Mouse (Mus musculus): ENCODE data around the gene Plcg2. TPM values are rescaled to one million over a fixed set of nuclear protein-coding genes. Genes with fewer than 3 reads are reported as not detected.

The Plcg2 gene
- polyA plus RNA-seq, 1 experiment from 2014 or later, result 2.0 TPM

DNA sequence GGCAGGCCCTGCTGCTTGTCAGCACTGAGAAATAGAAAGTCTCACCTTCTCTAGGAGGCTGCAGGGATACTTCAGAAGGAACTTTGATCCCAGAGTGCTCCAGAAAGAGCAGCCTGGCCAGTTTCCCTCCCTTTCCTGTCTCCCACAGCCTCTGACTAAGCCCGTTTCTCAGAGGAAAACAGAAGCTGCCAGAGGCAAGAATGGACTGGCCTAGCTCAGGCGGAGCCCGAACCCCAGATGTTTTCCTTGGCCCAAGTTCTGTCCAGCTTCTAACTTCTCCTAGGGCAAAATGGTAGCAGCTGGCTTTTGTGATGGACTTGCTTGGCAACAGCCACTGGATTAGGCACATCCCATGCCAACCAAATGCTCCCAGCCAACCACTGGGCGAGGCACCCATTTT lies 62.9 kb downstream of the Plcg2 start:
- Histone ChIP-seq H3K36me3 (no peaks in the 10 kb centered on the region), H3K27me3 (peaks cover 18% of the 10 kb centered on the region), H3K4me2 (replicated peaks) (no peak overlapping the region), H3K9ac (replicated peaks) (no peak overlapping the region), H3K4me1 (peaks cover 8% of the 10 kb centered on the region), H3K4me3 (no peak overlapping the region), H3K27ac (replicated peaks) (no peak overlapping the region), H3K9me3 (no peaks in the 10 kb centered on the region)
- no peak for ATAC-seq (ENCODE audit: low FRiP score, low read depth)
- 73% methylated on average over 4 of the region's 4 CpGs for whole genome bisulfite sequencing

- 16% methylated on average over 17 of the region's 17 CpGs for WGBS
These were observed 63.8 kb downstream of the Plcg2 start for GRCm38 (mm10) chr8:117561735-117562361.

DNA sequence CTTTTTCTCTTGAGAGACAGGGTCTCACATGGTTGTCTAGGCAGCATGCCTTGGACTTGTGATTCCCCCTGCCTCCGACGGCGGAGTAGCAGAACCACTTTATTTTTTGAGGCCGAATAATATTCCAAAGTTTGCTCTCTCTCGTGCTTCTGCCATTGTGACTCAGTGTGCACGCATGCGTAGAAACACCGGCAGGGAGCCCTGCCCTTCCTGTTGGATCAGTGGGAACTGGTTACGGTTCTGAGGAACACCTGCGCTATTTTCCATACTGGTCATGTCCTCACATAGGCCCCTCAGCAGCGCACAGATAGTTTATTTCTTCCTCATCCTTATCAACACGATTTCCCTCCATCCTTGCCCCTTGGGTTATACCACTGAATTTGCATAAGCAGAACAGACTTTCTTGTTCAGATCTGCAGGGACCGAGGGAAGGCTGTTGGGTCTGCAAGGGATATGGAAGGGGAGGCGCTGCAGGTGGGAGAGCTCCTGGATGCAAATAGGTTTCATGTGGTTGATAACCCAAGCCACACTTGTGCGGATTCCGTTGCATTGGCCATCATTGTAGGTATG lies 64.4 kb downstream of the Plcg2 start:
- Histone ChIP-seq H3K9ac (replicated peaks) (no peak overlapping the region), H3K9me3 (no peaks in the 10 kb centered on the region), H3K4me2 (replicated peaks) (peak overlapping the region; percentile 42), H3K27ac (replicated peaks) (no peak overlapping the region), H3K27me3 (peaks cover 18% of the 10 kb centered on the region), H3K36me3 (no peaks in the 10 kb centered on the region), H3K4me1 (peaks cover 8% of the 10 kb centered on the region), H3K4me3 (0 out of 2 replicates have a peak overlapping the region, but pooled peaks have one; percentile 12)
- ATAC-seq (ENCODE audit: low FRiP score, low read depth), result no peak
- 27% methylated on average over 16 of the region's 16 CpGs for WGBS

More at GRCm38 (mm10) chr8:117561735-117562361, 63.8 kb downstream of the Plcg2 start:
- no peaks in the 10 kb centered on the region for H3K36me3 ChIP-seq
- H3K9ac ChIP-seq (replicated peaks), result no peak overlapping the region
- H3K9me3 ChIP-seq, result no peaks in the 10 kb centered on the region
- peak overlapping the region; percentile 42 for H3K4me2 ChIP-seq (replicated peaks)
- no peak for ATAC-seq (ENCODE audit: low FRiP score, low read depth)
- peaks cover 8% of the 10 kb centered on the region for H3K4me1 ChIP-seq
- H3K4me3 ChIP-seq, result 0 out of 2 replicates have a peak overlapping the region, but pooled peaks have one; percentile 12
- H3K27ac ChIP-seq (replicated peaks), result no peak overlapping the region
- peaks cover 18% of the 10 kb centered on the region for H3K27me3 ChIP-seq

DNA sequence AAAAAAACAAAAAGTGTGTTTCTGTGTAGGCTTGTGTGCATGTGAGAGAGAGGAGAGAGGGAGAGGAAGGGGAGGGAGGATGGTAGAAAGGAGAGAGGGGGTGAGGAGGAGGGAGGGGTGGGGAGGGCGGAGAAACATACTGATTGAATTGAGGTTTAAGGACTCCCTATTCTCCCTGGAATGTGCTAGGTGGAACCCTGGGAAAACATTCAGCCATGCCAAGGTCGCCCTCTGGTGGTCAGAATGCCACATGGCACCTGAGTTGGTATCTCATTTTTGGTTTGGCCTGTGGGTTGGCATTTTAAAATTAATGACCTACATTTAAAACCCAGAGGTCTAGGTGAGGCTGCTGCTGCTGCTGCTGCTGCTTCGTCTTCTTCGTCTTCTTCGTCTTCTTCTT lies 71.3 kb downstream of the Plcg2 start:
- Histone ChIP-seq H3K4me2 (replicated peaks) (no peak overlapping the region), H3K4me1 (no peaks in the 10 kb centered on the region), H3K36me3 (no peaks in the 10 kb centered on the region), H3K27ac (replicated peaks) (no peak overlapping the region), H3K9ac (replicated peaks) (no peak overlapping the region), H3K9me3 (no peaks in the 10 kb centered on the region), H3K27me3 (no peaks in the 10 kb centered on the region), H3K4me3 (no peak overlapping the region)
- 33% methylated on average over 5 of the region's 5 CpGs for WGBS
- ATAC-seq (ENCODE audit: low FRiP score, low read depth), result no peak

DNA sequence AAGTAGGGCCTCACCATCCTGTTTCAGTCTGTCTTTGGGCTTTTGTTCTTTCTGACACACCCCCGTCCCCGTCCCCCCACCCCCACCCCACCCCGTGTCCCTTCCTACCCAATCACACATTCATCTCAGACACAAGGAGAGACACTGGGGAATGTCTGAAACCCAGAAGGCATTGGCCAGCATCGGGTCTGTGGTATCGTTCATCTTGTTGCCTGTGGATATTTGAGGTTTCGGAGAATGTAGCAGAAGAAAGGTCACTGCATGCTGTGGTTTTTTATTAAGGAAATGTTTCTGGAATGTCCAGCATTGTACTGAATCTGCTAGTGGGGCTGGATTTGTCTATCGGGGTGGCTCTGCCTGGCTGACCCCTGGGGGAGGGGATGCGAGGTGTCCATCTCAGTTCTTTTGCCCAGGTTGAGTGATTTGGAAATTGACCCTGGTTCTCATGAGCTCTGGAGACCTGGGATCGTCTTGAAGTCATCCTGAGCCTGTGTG lies 78.2 kb downstream of the Plcg2 start:
- Histone ChIP-seq H3K4me3 (no peak overlapping the region), H3K4me1 (0 out of 2 replicates have a peak, but pooled peaks cover 3% of the 10 kb centered on the region), H3K4me2 (replicated peaks) (no peak overlapping the region), H3K9ac (replicated peaks) (no peak overlapping the region), H3K9me3 (no peaks in the 10 kb centered on the region), H3K27me3 (no peaks in the 10 kb centered on the region), H3K36me3 (no peaks in the 10 kb centered on the region), H3K27ac (replicated peaks) (no peak overlapping the region)
- WGBS, result 62% methylated on average over 9 of the region's 9 CpGs
- ATAC-seq (ENCODE audit: low FRiP score, low read depth), result no peak

- H3K27ac ChIP-seq (replicated peaks), result no peak overlapping the region
- no peaks in the 10 kb centered on the region for H3K27me3 ChIP-seq
- ATAC-seq (ENCODE audit: low FRiP score, low read depth), result no peak
- H3K4me2 ChIP-seq (replicated peaks), result no peak overlapping the region
- H3K4me1 ChIP-seq, result 0 out of 2 replicates have a peak, but pooled peaks cover 3% of the 10 kb centered on the region
- H3K9me3 ChIP-seq, result no peaks in the 10 kb centered on the region
- 90% methylated on average over 6 of the region's 6 CpGs for WGBS
- no peaks in the 10 kb centered on the region for H3K36me3 ChIP-seq
- H3K4me3 ChIP-seq, result no peak overlapping the region
- no peak overlapping the region for H3K9ac ChIP-seq (replicated peaks)
These were observed 79.0 kb downstream of the Plcg2 start for GRCm38 (mm10) chr8:117577059-117577458.

DNA sequence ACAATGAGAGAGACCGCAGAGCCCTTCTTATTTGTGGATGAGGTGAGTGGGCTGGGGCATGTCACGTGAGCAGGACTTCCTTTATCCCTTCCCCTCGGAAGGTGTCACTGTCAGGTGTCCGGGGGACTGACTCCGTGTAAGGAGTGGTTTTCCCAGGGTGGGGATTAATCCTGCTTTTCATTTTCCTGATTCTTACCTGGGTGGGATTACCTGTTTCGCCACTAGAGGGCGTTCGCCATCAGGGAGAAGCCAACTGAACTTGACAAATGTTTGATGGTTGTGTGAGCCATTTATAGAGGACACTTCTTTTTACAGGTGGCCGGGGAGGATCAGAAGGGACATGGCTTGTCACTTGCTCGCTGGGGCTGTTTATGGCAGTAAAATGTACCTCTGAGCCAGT lies 79.8 kb downstream of the Plcg2 start:
- Histone ChIP-seq H3K4me2 (replicated peaks) (no peak overlapping the region), H3K9ac (replicated peaks) (no peak overlapping the region), H3K4me1 (0 out of 2 replicates have a peak, but pooled peaks cover 3% of the 10 kb centered on the region), H3K4me3 (no peak overlapping the region), H3K27me3 (no peaks in the 10 kb centered on the region), H3K36me3 (no peaks in the 10 kb centered on the region), H3K9me3 (no peaks in the 10 kb centered on the region), H3K27ac (replicated peaks) (no peak overlapping the region)
- WGBS, result 57% methylated on average over 10 of the region's 10 CpGs
- no peak for ATAC-seq (ENCODE audit: low FRiP score, low read depth)

- Histone ChIP-seq H3K9me3 (no peaks in the 10 kb centered on the region), H3K4me3 (no peak overlapping the region)
- no peak for ATAC-seq (ENCODE audit: low FRiP score, low read depth)
These were observed 80.8 kb downstream of the Plcg2 start for GRCm38 (mm10) chr8:117578856-117579255.

GRCm38 (mm10) chr8:117593862-117594261 lies 95.8 kb downstream of the Plcg2 start:
- no peak overlapping the region for H3K4me3 ChIP-seq
- H3K27me3 ChIP-seq, result no peaks in the 10 kb centered on the region
- no peak for ATAC-seq (ENCODE audit: low FRiP score, low read depth)
- no peaks in the 10 kb centered on the region for H3K4me1 ChIP-seq
- 91% methylated on average over 5 of the region's 5 CpGs for WGBS
- H3K9me3 ChIP-seq, result no peaks in the 10 kb centered on the region
- no peaks in the 10 kb centered on the region for H3K36me3 ChIP-seq
- no peak overlapping the region for H3K27ac ChIP-seq (replicated peaks)
- H3K9ac ChIP-seq (replicated peaks), result no peak overlapping the region
- H3K4me2 ChIP-seq (replicated peaks), result no peak overlapping the region

More at GRCm38 (mm10) chr8:117578856-117579255, 80.8 kb downstream of the Plcg2 start:
- Histone ChIP-seq H3K9ac (replicated peaks) (no peak overlapping the region), H3K4me1 (0 out of 2 replicates have a peak, but pooled peaks cover 3% of the 10 kb centered on the region), H3K4me2 (replicated peaks) (no peak overlapping the region), H3K27ac (replicated peaks) (no peak overlapping the region), H3K27me3 (no peaks in the 10 kb centered on the region), H3K36me3 (no peaks in the 10 kb centered on the region)
- 84% methylated on average over 6 of the region's 6 CpGs for WGBS

DNA sequence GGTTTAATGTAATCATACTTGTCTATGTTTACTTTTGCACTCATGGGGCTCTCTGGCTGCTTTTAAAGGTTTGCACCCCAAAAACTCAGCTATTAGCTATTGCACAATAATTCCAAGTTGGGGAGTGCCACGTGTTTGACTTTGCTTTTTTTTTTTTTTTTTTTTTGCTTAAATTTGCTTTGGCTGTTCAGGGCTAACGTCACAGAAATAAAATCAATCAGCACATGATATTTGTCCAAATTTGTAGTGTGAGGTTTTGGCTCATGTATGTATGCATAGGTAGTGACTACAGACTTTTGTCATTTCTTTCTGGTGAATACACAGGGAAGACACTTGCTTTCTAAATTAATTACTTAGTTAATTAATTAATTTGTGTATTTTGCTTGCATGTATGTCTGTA lies 96.9 kb downstream of the Plcg2 start:
- no peaks in the 10 kb centered on the region for H3K4me1 ChIP-seq
- no peaks in the 10 kb centered on the region for H3K9me3 ChIP-seq
- no peak overlapping the region for H3K9ac ChIP-seq (replicated peaks)
- no peak overlapping the region for H3K4me3 ChIP-seq
- ATAC-seq (ENCODE audit: low FRiP score, low read depth), result no peak
- no peaks in the 10 kb centered on the region for H3K27me3 ChIP-seq
- no peak overlapping the region for H3K4me2 ChIP-seq (replicated peaks)
- H3K27ac ChIP-seq (replicated peaks), result no peak overlapping the region
- H3K36me3 ChIP-seq, result no peaks in the 10 kb centered on the region
- WGBS, result 70% methylated on average over 2 of the region's 2 CpGs

- ATAC-seq (ENCODE audit: low FRiP score, low read depth), result no peak
- WGBS, result 82% methylated on average over 5 of the region's 5 CpGs
- H3K9ac ChIP-seq (replicated peaks), result no peak overlapping the region
These were observed 98.7 kb downstream of the Plcg2 start for GRCm38 (mm10) chr8:117596777-117597176.

DNA sequence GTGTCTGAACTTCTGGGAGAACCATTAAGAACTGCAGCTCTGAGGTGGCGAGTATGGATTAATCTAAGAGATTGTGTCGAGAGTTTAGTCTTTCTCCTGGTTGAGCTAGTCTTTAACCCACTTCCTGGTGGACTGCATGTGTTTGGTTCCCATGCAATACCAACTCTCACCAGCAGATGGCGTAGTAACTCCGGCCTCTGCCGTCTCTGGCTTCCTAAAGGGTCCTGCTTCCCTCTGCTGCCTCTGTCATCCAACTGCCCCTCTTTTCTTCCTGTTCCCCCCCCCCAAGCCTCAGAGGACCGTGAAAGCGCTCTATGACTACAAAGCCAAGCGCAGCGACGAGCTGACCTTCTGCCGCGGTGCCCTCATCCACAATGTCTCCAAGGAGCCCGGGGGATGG lies 102.7 kb downstream of the Plcg2 start:
- H3K4me2 ChIP-seq (replicated peaks), result no peak overlapping the region
- no peak overlapping the region for H3K4me3 ChIP-seq
- no peaks in the 10 kb centered on the region for H3K9me3 ChIP-seq
- WGBS, result 73% methylated on average over 13 of the region's 13 CpGs
- no peak overlapping the region for H3K27ac ChIP-seq (replicated peaks)
- H3K9ac ChIP-seq (replicated peaks), result no peak overlapping the region
- no peaks in the 10 kb centered on the region for H3K27me3 ChIP-seq
- H3K4me1 ChIP-seq, result no peaks in the 10 kb centered on the region
- H3K36me3 ChIP-seq, result no peaks in the 10 kb centered on the region
- no peak for ATAC-seq (ENCODE audit: low FRiP score, low read depth)

More at GRCm38 (mm10) chr8:117596777-117597176, 98.7 kb downstream of the Plcg2 start:
- H3K27ac ChIP-seq (replicated peaks), result no peak overlapping the region
- no peaks in the 10 kb centered on the region for H3K9me3 ChIP-seq
- no peak overlapping the region for H3K4me3 ChIP-seq
- H3K36me3 ChIP-seq, result no peaks in the 10 kb centered on the region
- H3K4me2 ChIP-seq (replicated peaks), result no peak overlapping the region
- no peaks in the 10 kb centered on the region for H3K27me3 ChIP-seq
- H3K4me1 ChIP-seq, result no peaks in the 10 kb centered on the region

All from midbrain, embryonic 12.5 days (tissue).